Mouse (Mus musculus) brain, embryonic 14.5 days (tissue): Measurements from ENCODE around the gene Gstm4. TPM values are rescaled to one million over a fixed set of nuclear protein-coding genes. Genes with fewer than 3 reads are reported as not detected.
A peak's percentile ranks its signal among the peaks of the same experiment; 100 is the strongest.
"Not testable (repeated sequence)": the region's sequence is repeated elsewhere in the genome, so short reads cannot be mapped to it uniquely, and the experiment has no call there.

Source experiments
- DNase-seq: peaks from one replicate; pipeline ENCODE4 v3.0.0-alpha.2; 2011; ENCODE audit warnings: low read depth
- CTCF ChIP-seq: fragments of 200-500 bp; IDR thresholded peaks from 2 replicates; pipeline ENCODE4 v1.5.1; 2012; ENCODE audit warnings: inconsistent platforms, mild to moderate bottlenecking, moderate library complexity, borderline replicate concordance; ENCODE audit not compliant: insufficient read depth, insufficient read length; ENCODE audit errors: extremely low read depth
- POLR2A ChIP-seq: fragments of 200-500 bp; IDR thresholded peaks from 2 replicates; pipeline ENCODE4 v1.6.1; 2012; ENCODE audit warnings: mild to moderate bottlenecking, inconsistent platforms, borderline replicate concordance; ENCODE audit not compliant: poor library complexity, insufficient read depth, insufficient read length, severe bottlenecking; ENCODE audit errors: extremely low read depth
- polyA plus RNA-seq: library from polyadenylated mRNA; depleted of rRNA; stranded (reverse); fragments of >200 nt; gene quantifications from 2 replicates; pipeline ENCODE4 v1.2.3, GENCODE M21; 2012; rRNA removed

Gene Gstm4
- polyA plus RNA-seq, 1 experiment = 13.2 TPM

DNA sequence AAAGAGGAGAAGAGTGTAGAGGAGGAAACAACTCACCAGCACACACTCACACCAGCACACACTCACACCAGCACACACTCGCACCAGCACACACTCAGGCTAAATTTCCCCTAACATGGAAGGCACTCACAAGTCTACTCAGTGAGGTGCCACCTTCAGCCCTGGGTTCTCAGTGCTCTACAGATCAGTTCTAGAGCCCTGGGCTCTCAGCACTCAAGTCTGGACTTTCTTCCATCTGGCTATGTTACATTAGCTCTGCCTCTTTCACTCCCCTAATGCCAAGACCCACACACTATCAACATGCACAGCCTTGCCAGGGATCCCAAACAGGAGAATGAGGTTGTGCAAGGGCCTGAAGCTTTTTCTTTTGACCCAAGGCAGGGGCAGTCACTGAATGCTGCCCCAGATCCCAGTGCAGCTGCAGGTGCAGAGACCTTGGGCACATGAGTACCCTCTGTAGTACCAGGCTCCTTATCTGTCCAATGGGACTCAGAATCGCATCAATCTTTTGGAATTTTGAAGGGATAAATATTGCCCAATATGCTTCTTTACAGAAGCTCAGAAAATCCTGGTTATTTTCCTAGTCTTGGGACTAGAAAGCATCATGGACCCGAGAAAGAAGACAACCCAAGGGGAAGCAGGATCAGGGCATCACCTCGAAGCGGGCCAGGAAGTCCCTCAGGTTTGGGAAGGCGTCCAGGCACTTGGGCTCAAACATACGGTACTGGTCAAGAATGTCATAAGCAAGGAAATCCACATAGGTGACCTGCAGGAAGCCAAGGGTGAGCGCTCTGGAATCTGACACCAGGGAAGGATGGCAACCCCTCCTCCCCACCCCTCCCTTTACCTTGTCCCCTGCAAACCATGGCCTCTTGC is 30.4 kb downstream of the Gstm4 start:
- no peak for TF ChIP-seq POLR2A
- no peak for TF ChIP-seq CTCF
- DNase-seq = no peak

DNA sequence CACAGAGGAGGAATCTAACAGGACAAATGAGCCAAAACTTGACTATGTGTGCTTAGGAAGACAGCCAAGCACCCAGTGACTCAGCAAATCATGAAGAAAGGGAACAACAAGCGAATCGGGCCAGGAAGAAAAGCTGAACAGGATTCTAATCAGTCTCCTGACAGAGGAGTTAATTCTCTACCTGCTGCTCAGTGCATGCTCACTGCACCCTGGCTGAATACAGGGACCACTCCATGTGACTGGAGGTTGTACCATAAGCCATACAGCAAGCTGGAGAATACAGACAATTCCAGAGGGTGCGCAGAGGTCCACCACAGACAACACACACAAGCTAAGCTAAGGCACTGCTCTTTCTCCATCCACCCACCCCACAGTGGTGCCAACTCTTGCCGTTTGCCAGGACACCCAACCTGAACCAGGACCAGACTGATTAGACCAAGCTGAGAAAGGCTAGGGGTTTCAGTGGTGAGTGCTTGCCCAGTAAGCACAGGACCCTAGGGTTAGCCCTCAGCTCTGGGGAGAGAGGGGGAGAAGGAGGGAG is 31.3 kb downstream of the Gstm4 start:
- peak; percentile 43 for DNase-seq
- TF ChIP-seq CTCF (no peak), POLR2A (no peak)

DNA sequence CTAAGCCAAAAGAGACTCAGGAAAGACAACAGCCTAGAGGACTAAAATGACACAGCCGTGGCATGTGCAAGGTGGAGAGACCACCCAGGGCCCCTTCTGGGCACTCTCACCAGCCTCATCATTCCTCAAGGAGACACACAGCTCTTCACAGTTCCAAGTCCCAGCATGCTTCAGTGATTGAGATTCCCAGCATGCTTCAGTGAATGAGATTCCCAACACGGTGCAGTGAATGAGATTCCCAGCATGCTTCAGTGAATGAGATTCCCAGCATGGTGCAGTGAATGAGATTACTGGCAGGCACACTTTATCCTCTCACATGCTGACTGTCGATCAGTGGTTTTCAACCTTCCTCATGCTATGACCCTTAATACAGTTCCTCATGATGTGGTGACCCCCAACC is 33.1 kb downstream of the Gstm4 start:
- no peak for TF ChIP-seq POLR2A
- no peak for TF ChIP-seq CTCF

DNA sequence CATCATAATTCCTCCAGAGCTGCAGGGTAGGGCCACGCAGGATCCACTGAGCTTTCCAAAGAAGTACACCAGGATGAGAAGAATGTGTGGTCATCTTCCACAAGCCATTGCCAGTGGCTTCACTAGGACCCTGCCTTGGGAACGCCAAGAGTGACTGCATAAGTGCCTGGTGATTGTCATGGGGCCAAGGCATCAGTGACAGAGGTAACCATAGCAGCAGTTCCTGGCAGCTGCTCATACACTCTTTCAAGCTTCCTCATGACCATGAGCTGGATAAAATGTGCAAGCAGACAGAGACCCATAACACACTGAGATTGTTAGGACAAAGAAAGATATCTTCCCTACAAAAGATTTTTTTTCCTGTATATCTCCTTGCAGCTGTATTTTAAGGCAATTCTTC is 34.4 kb downstream of the Gstm4 start:
- TF ChIP-seq CTCF = no peak
- TF ChIP-seq POLR2A = no peak
- peak; percentile 70 for DNase-seq

More for the DNA sequence above, 33.1 kb downstream of the Gstm4 start:
- DNase-seq = peak; percentile 84

DNA sequence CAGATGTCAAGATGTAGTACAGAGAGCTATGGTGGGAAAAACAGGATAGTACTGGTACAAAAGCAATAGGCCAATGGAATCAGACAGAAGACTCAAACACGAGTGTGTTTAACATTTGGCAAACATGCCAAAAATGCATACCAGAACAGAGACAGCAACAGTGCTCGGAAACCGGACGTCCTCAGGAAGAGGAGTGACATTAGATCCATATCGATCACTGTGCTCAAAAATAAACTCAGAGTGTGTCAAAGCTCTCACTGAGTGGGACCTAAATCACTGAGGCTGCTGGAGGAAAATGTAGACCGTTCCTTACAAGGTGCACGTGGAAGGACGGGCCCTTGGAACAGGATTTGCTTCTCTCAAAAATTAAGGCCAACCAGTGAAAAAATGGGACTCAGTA is 42.7 kb downstream of the Gstm4 start:
- TF ChIP-seq POLR2A (no peak), CTCF (no peak)
- DNase-seq = no peak

DNA sequence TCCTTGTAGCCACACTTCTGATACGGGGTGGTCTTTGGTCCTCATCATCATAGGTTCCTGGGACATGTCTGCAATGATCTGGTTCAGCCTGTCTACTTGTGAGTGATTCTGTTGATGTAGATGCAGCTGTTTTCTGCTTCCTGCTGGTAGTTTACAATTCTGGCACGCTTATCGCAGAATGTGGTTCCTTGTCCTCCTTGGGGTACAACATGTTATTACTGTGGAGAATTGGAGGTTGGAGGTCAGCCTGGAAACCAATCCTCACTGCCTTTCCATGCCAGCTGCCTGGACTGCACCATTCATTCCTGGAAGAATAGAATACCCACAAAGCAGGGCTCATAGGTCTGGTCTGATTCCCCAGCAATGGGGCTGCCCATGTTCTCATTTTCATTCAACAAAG is 45.2 kb downstream of the Gstm4 start:
- DNase-seq = no peak
- TF ChIP-seq CTCF = no peak
- TF ChIP-seq POLR2A = no peak

DNA sequence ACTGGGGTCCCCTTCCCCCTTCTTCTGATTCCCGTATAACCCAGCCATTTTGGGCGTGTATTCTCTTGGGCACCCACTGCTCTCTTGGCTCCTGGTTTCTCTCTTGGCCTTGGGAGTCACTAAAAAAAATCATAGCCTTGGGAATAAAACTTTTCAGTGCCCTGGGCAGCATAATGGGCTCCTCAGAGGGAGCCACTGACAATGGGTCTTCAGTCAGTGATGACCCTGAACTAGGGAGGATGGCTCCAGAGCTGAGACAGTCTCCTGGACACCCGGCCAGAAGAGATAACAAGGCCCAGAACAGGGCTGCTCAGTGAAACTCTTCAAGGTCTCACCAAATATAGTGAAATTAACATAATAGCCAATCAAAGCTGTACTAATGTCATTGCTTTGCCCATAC is 46.1 kb downstream of the Gstm4 start:
- no peak for DNase-seq
- TF ChIP-seq POLR2A (no peak), CTCF (no peak)

DNA sequence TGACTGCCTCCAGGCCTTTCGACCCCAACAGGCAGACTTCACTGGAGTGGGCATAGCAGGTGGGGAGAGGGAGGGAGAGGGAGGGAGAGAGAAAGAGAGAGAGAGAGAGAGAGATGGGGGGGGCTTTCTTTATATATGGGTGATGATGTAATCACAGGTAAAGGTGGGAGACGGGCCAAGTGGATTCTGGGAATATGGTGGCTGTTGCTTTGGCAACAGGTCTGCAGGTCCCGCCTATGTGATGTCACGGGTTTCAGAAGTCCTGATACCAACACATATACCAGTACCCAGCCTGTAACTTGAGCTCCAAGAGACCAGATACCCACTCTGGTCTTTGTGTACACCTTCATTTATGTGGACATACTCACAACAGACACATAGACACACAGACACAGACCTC is 48.1 kb downstream of the Gstm4 start:
- TF ChIP-seq CTCF = no peak
- TF ChIP-seq POLR2A = no peak
- DNase-seq = no peak

DNA sequence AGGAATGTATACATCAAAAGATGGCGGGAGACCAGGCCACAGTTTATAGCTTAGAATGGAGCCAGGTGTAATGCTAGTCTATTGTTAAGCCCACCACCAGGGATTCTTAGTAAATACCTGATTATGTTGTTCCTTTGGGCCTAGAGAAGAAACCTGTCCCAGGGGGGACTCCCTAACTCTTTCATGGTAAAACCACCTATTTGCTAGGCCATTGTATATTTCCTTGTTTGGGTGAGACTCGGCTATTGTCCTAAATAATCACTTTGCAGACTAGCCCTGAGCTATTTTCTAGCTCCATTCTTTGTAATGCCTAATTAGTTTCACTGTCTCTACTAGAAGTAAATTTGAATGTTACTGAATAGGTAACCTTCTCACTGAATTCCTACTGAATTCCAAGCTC is 48.7 kb downstream of the Gstm4 start:
- not testable (repeated sequence) for DNase-seq

Other genes starting within 250 kb of the Gstm4 start
- gene Eps8l3, start 167.7 kb downstream of the Gstm4 start, polyA plus RNA-seq = not detected in 2 replicates
- gene Gstm5, start 149.1 kb downstream of the Gstm4 start, polyA plus RNA-seq = 145 and 147 TPM in 2 replicates
- 72.4 and 90.8 TPM in 2 replicates for gene Gstm7, start 113.1 kb downstream of the Gstm4 start, polyA plus RNA-seq
- gene Gstm6, start 101.1 kb downstream of the Gstm4 start, polyA plus RNA-seq = 7.9 and 9.5 TPM in 2 replicates
- 0.06 TPM in 1 of 2 replicates, not detected in the other for gene Gstm3, start 75.6 kb downstream of the Gstm4 start, polyA plus RNA-seq
- 5.8 and 6.9 TPM in 2 replicates for gene Gstm2, start 58.4 kb downstream of the Gstm4 start, polyA plus RNA-seq
- 33.4 and 38.5 TPM in 2 replicates for gene Gstm1, start 26.9 kb downstream of the Gstm4 start, polyA plus RNA-seq
- gene Ampd2, start 41.8 kb upstream of the Gstm4 start, polyA plus RNA-seq = 111 and 118 TPM in 2 replicates
- 0.05 and 0.18 TPM in 2 replicates for gene Gnat2, start 47.9 kb upstream of the Gstm4 start, polyA plus RNA-seq
- 79.0 and 86.6 TPM in 2 replicates for gene Gnai3, start 101.3 kb upstream of the Gstm4 start, polyA plus RNA-seq
- 1.5 and 2.6 TPM in 2 replicates for gene Gpr61, start 110.0 kb upstream of the Gstm4 start, polyA plus RNA-seq
- 19.5 and 25.0 TPM in 2 replicates for gene Amigo1, start 141.4 kb upstream of the Gstm4 start, polyA plus RNA-seq
- gene Cyb561d1, start 156.3 kb upstream of the Gstm4 start, polyA plus RNA-seq = 8.4 and 8.7 TPM in 2 replicates
- gene Atxn7l2, start 166.0 kb upstream of the Gstm4 start, polyA plus RNA-seq = 50.1 and 55.9 TPM in 2 replicates
- 1.0 and 2.8 TPM in 2 replicates for gene Sypl2, start 181.8 kb upstream of the Gstm4 start, polyA plus RNA-seq
- gene Psma5, start 212.0 kb upstream of the Gstm4 start, polyA plus RNA-seq = 135 and 166 TPM in 2 replicates
- 74.2 and 79.2 TPM in 2 replicates for gene Sort1, start 239.2 kb upstream of the Gstm4 start, polyA plus RNA-seq